ENCODE assay signal across 21 mouse cellular contexts in genomic region chr6:124476796-124477195, GRCm38 (mm10). TPM values are rescaled to one million over a fixed set of nuclear protein-coding genes. Genes with fewer than 3 reads are reported as not detected.
DNase-seq lines count a peak whose midpoint lies in the region; ATAC-seq and TF ChIP-seq lines count a peak whose summit lies in the region.
"Had no signal": no experiment of that assay in that cellular context is flagged by ENCODE, and none has a peak within 500 bp of the region (broad histone marks: within the 10 kb centered on the region; RNA-seq: fewer than 3 reads in every experiment).

No protein-coding gene starts in this region.

- H3K9ac ChIP-seq in liver, embryonic 12.5 days: no peak overlapping the region
- H3K9ac ChIP-seq in liver, embryonic 11.5 days (ENCODE audit: low read depth, low read length): no peak overlapping the region
- H3K9ac ChIP-seq in ES-Bruce4 (ENCODE audit: low read depth, poor library complexity, severe bottlenecking): peak overlapping the region; percentile 92
- H3K9ac ChIP-seq in kidney, embryonic 15.5 days: no peak overlapping the region
- H3K9ac ChIP-seq: forebrain, embryonic 13.5 days; heart, embryonic 12.5 days; hindbrain, embryonic 14.5 days; intestine, embryonic 15.5 days had no signal

- 76% methylated on average over 11 of the region's 11 CpGs for WGBS in liver, embryonic 12.5 days (ENCODE audit: insufficient replicate concordance)
- 78% methylated on average over 11 of the region's 11 CpGs for WGBS in liver, embryonic 11.5 days
- 87% methylated on average over 11 of the region's 11 CpGs for WGBS in macrophage (ENCODE audit: missing documents)
- 79% methylated on average over 11 of the region's 11 CpGs for WGBS in kidney, embryonic 15.5 days

- no peak overlapping the region for H3K4me3 ChIP-seq in liver, embryonic 12.5 days
- H3K4me3 ChIP-seq in liver, embryonic 11.5 days (ENCODE audit: low read depth, low read length): no peak overlapping the region
- H3K4me3 ChIP-seq in ES-Bruce4 (ENCODE audit: low read depth, low read length): peak overlapping the region; percentile 62
- H3K4me3 ChIP-seq in macrophage (ENCODE audit: inconsistent target): no peak overlapping the region
- no peak overlapping the region for H3K4me3 ChIP-seq in kidney, embryonic 15.5 days (replicated peaks)
- H3K4me3 ChIP-seq: embryonic facial prominence, embryonic 10.5 days; forebrain, embryonic 13.5 days; heart, adult 2 months; heart, embryonic 12.5 days; hindbrain, embryonic 10.5 days; intestine, embryonic 15.5 days had no signal

- no peaks in the 10 kb centered on the region for H3K27me3 ChIP-seq in liver, embryonic 12.5 days (replicated peaks)
- no peaks in the 10 kb centered on the region for H3K27me3 ChIP-seq in liver, embryonic 11.5 days (replicated peaks; ENCODE audit: control insufficient read depth, insufficient read depth, low read length)
- no peaks in the 10 kb centered on the region for H3K27me3 ChIP-seq in ES-Bruce4 (ENCODE audit: control insufficient read depth, insufficient read depth, low read length, poor library complexity, severe bottlenecking)
- H3K27me3 ChIP-seq in kidney, embryonic 15.5 days: no peaks in the 10 kb centered on the region
- H3K27me3 ChIP-seq: forebrain, embryonic 13.5 days; heart, embryonic 12.5 days; intestine, embryonic 15.5 days; Patski had no signal

- TF ChIP-seq EP300 in ES-Bruce4 (IDR thresholded peaks at IDR 0.05; ENCODE audit: insufficient read depth, low read depth, low read length): no peak

- H3K27ac ChIP-seq in liver, embryonic 12.5 days: no peak overlapping the region
- H3K27ac ChIP-seq in liver, embryonic 11.5 days (ENCODE audit: low read depth, low read length): no peak overlapping the region
- H3K27ac ChIP-seq in ES-Bruce4 (ENCODE audit: insufficient read depth, low read length) (peak overlapping the region; percentile 71), macrophage (peak overlapping the region; percentile 65; the same call in 1 of the 2 replicates)
- H3K27ac ChIP-seq in kidney, embryonic 15.5 days: no peak overlapping the region
- H3K27ac ChIP-seq: embryonic facial prominence, embryonic 10.5 days; forebrain, embryonic 13.5 days; heart, adult 2 months; hindbrain, embryonic 10.5 days; hindbrain, embryonic 14.5 days had no signal

- no peaks in the 10 kb centered on the region for H3K9me3 ChIP-seq in liver, embryonic 12.5 days (replicated peaks)
- H3K9me3 ChIP-seq in liver, embryonic 11.5 days (ENCODE audit: control insufficient read depth, low read length): no peaks in the 10 kb centered on the region
- H3K9me3 ChIP-seq in ES-Bruce4 (replicated peaks; ENCODE audit: control insufficient read depth, insufficient read depth, low read length, poor library complexity, severe bottlenecking): no peaks in the 10 kb centered on the region
- H3K9me3 ChIP-seq in kidney, embryonic 15.5 days (replicated peaks): no peaks in the 10 kb centered on the region
- H3K9me3 ChIP-seq: embryonic facial prominence, embryonic 10.5 days; forebrain, embryonic 13.5 days; heart, embryonic 12.5 days; hindbrain, embryonic 10.5 days; intestine, embryonic 15.5 days had no signal

- no peak for TF ChIP-seq CTCF in ES-Bruce4 (IDR thresholded peaks at IDR 0.05; ENCODE audit: low read depth, low read length)

- peaks cover 64% of the 10 kb centered on the region for H3K4me1 ChIP-seq in liver, embryonic 12.5 days
- H3K4me1 ChIP-seq in liver, embryonic 11.5 days (replicated peaks; ENCODE audit: control insufficient read depth, insufficient read depth, low read length): peaks cover 15% of the 10 kb centered on the region
- peaks cover 2% of the 10 kb centered on the region for H3K4me1 ChIP-seq in ES-Bruce4 (ENCODE audit: control insufficient read depth, insufficient read depth, low read length)
- H3K4me1 ChIP-seq in kidney, embryonic 15.5 days: peaks cover 15% of the 10 kb centered on the region
- H3K4me1 ChIP-seq: forebrain, embryonic 13.5 days had no signal

- no peak for ATAC-seq in liver, embryonic 12.5 days
- no peak for ATAC-seq in liver, embryonic 11.5 days (replicated peaks; ENCODE audit: low FRiP score)
- ATAC-seq in kidney, embryonic 15.5 days (replicated peaks; ENCODE audit: low FRiP score): no peak
- ATAC-seq: CD4-positive, CD25-positive, alpha-beta regulatory T cell, adult 4 months; forebrain, embryonic 13.5 days; intestine, embryonic 15.5 days; Patski had no signal

- no peak for DNase-seq in liver, embryonic 11.5 days (ENCODE audit: low spot score)
- no peak for DNase-seq in left cerebral cortex, postnatal 36 days (ENCODE audit: low spot score in 2 of 2)
- DNase-seq in layer of hippocampus, postnatal 10 days (ENCODE audit: low spot score in 2 of 2): no peak
- DNase-seq: adrenal gland, adult 2 months; adrenal gland, postnatal 25 days; cerebellum, adult 2 months; cerebellum, postnatal 10 days; gastrocnemius, postnatal 36 days had no signal

- no peaks in the 10 kb centered on the region for H3K36me3 ChIP-seq in liver, embryonic 12.5 days
- no peaks in the 10 kb centered on the region for H3K36me3 ChIP-seq in liver, embryonic 11.5 days (ENCODE audit: control insufficient read depth, insufficient read depth, low read length)
- H3K36me3 ChIP-seq in ES-Bruce4 (ENCODE audit: control insufficient read depth, insufficient read depth, low read length, poor library complexity, severe bottlenecking) (peaks cover 6% of the 10 kb centered on the region; the same call in 1 of the 2 replicates), macrophage (ENCODE audit: inconsistent target) (no peaks in the 10 kb centered on the region)
- H3K36me3 ChIP-seq in kidney, embryonic 15.5 days: no peaks in the 10 kb centered on the region
- H3K36me3 ChIP-seq: embryonic facial prominence, embryonic 10.5 days; heart, embryonic 12.5 days; hindbrain, embryonic 10.5 days; intestine, embryonic 15.5 days had no signal

- H3K79me2 ChIP-seq in macrophage (ENCODE audit: inconsistent target): no peaks in the 10 kb centered on the region

- peak overlapping the region; percentile 7; the same call in 1 of the 2 replicates for H3K4me2 ChIP-seq in liver, embryonic 12.5 days
- H3K4me2 ChIP-seq in liver, embryonic 11.5 days: no peak overlapping the region
- no peak overlapping the region for H3K4me2 ChIP-seq in kidney, embryonic 15.5 days
- H3K4me2 ChIP-seq: forebrain, embryonic 13.5 days; heart, embryonic 12.5 days; hindbrain, embryonic 14.5 days; intestine, embryonic 15.5 days had no signal

- intact Hi-C loops in left cerebral cortex, postnatal 36 days (cut with DNase I): no loop called here

- TF ChIP-seq POLR2A in ES-Bruce4 (IDR thresholded peaks at IDR 0.05; ENCODE audit: insufficient read depth, low read length): no peak

RNA-seq across cellular contexts. Expression of gene Clstn3, which starts 12.2 kb away (rescaled TPM):
- polyA plus RNA-seq in liver, embryonic 12.5 days (2016; fragmentation: Nextera tagmentation; extraction: Ambion mirVana): 4.1 and 5.0 TPM in 2 replicates
- 6.1 and 7.6 TPM in 2 replicates for polyA plus RNA-seq in liver, embryonic 11.5 days (2014; fragmentation: Nextera tagmentation; extraction: Ambion mirVana)
- polyA plus RNA-seq in ES-Bruce4 (2011; ENCODE audit: insufficient read depth, insufficient read length, low read depth, missing spikeins) (17.1 and 25.6 TPM in 2 replicates), macrophage (2018) (0.08 to 0.34 TPM in 2 of 3 replicates, not detected in the other)
- not detected for total RNA-seq in macrophage (2018; cell fraction: chromatin; rRNA removed)
- total RNA-seq in macrophage (2018; cell fraction: cytosol; rRNA removed): under 1 TPM in 19 of 26 experiments, not detected in 7; 0.05 to 0.60 (median 0.26) TPM
- total RNA-seq in macrophage (2018; cell fraction: nucleus; rRNA removed): under 1 TPM in 1 of 26 experiments, not detected in 25; 0.21 TPM
- total RNA-seq in left cerebral cortex, postnatal 36 days (2021): 100 to 1,000 TPM; 362 to 401 TPM
- 100 to 1,000 TPM; 272 to 280 TPM for total RNA-seq in layer of hippocampus, postnatal 10 days (2021)
- polyA plus RNA-seq in kidney, embryonic 15.5 days (2015; fragmentation: Nextera tagmentation; extraction: Ambion mirVana): 3.9 and 5.9 TPM in 2 replicates

RNA-seq across cellular contexts. Expression of gene C1rl, which starts 16.1 kb away (rescaled TPM):
- polyA plus RNA-seq in liver, embryonic 12.5 days (2016; fragmentation: Nextera tagmentation; extraction: Ambion mirVana): 4.4 and 4.5 TPM in 2 replicates
- polyA plus RNA-seq in liver, embryonic 11.5 days (2014; fragmentation: Nextera tagmentation; extraction: Ambion mirVana): 4.1 and 4.4 TPM in 2 replicates
- polyA plus RNA-seq in ES-Bruce4 (2011; ENCODE audit: insufficient read depth, insufficient read length, low read depth, missing spikeins): 0.79 and 1.3 TPM in 2 replicates
- 1 to 10 TPM in 16 of 26 experiments, under 1 TPM in 9, not detected in 1; 0.21 to 6.1 (median 1.7) TPM for total RNA-seq in macrophage (2018; cell fraction: chromatin; rRNA removed)
- total RNA-seq in macrophage (2018; cell fraction: cytosol; rRNA removed): 10 to 100 TPM in 7 of 26 experiments, 1 to 10 TPM in 19; 2.2 to 14.2 (median 5.8) TPM
- 10 to 100 TPM in 6 of 26 experiments, 1 to 10 TPM in 19, under 1 TPM in 1; 0.99 to 15.8 (median 4.8) TPM for total RNA-seq in macrophage (2018; cell fraction: nucleus; rRNA removed)
- polyA plus RNA-seq in macrophage (2018): 2.9 to 4.9 TPM (median 3.0 TPM) in 3 replicates
- total RNA-seq in left cerebral cortex, postnatal 36 days (2021): under 1 TPM; 0.25 to 0.34 TPM
- under 1 TPM; 0.25 to 0.34 TPM for total RNA-seq in layer of hippocampus, postnatal 10 days (2021)
- 1.6 and 2.0 TPM in 2 replicates for polyA plus RNA-seq in kidney, embryonic 15.5 days (2015; fragmentation: Nextera tagmentation; extraction: Ambion mirVana)
- polyA plus RNA-seq: CD4-positive, CD25-positive, alpha-beta regulatory T cell, adult 4 months had no signal

RNA-seq across cellular contexts. Expression of gene C1ra, which starts 35.4 kb away (rescaled TPM):
- 4.5 and 4.6 TPM in 2 replicates for polyA plus RNA-seq in liver, embryonic 12.5 days (2016; fragmentation: Nextera tagmentation; extraction: Ambion mirVana)
- 2.8 and 2.9 TPM in 2 replicates for polyA plus RNA-seq in liver, embryonic 11.5 days (2014; fragmentation: Nextera tagmentation; extraction: Ambion mirVana)
- polyA plus RNA-seq in ES-Bruce4 (2011; ENCODE audit: insufficient read depth, insufficient read length, low read depth, missing spikeins): 0.27 TPM in 1 of 2 replicates, not detected in the other
- total RNA-seq in macrophage (2018; cell fraction: chromatin; rRNA removed): 10 to 100 TPM in 1 of 26 experiments, 1 to 10 TPM in 19, under 1 TPM in 4, not detected in 2; 0.46 to 16.2 (median 1.4) TPM
- total RNA-seq in macrophage (2018; cell fraction: cytosol; rRNA removed): 10 to 100 TPM in 6 of 26 experiments, 1 to 10 TPM in 20; 2.2 to 12.5 (median 5.3) TPM
- total RNA-seq in macrophage (2018; cell fraction: nucleus; rRNA removed): 10 to 100 TPM in 13 of 26 experiments, 1 to 10 TPM in 13; 2.2 to 20.5 (median 9.9) TPM
- 3.5 to 6.5 TPM (median 4.8 TPM) in 3 replicates for polyA plus RNA-seq in macrophage (2018)
- total RNA-seq in left cerebral cortex, postnatal 36 days (2021): 1 to 10 TPM; 1.3 to 1.4 TPM
- total RNA-seq in layer of hippocampus, postnatal 10 days (2021): under 1 TPM; 0.30 to 0.47 TPM
- polyA plus RNA-seq in kidney, embryonic 15.5 days (2015; fragmentation: Nextera tagmentation; extraction: Ambion mirVana): 7.9 and 8.3 TPM in 2 replicates
- polyA plus RNA-seq: embryonic facial prominence, embryonic 10.5 days had no signal

Comparison
In these comparisons a context has a peak if more than half of its experiments do, and no peak if none do; other contexts are left out.
1. H3K27ac ChIP-seq: peak in ES-Bruce4 (single experiment) and macrophage (single experiment); none in liver, embryonic 12.5 days (single experiment), liver, embryonic 11.5 days (single experiment) and kidney, embryonic 15.5 days (single experiment).